Mouse (Mus musculus) heart, postnatal 0 days (tissue): Measurements from ENCODE around the gene Adam8. TPM values are rescaled to one million over a fixed set of nuclear protein-coding genes. Genes with fewer than 3 reads are reported as not detected.
A peak's percentile ranks its signal among the peaks of the same experiment; 100 is the strongest.

Experiments
- ATAC-seq: fragments of 200-750 bp; cut with Nextera tagmentation; 2 replicates; pipeline ENCODE4 v1.8.0; 2017; ENCODE audit warnings: low read depth, moderate number of reproducible peaks, moderate library complexity; ENCODE audit not compliant: insufficient read depth
- DNase-seq: peaks from one replicate; pipeline ENCODE4 v3.0.0-alpha.2; 2016; ENCODE audit warnings: low spot score
- H3K27ac ChIP-seq: fragments of 300-500 bp; sonication (generic); 2 replicates; pipeline ENCODE4 v1.5.1; 2014; ENCODE audit warnings: low read depth, mild to moderate bottlenecking
- H3K27me3 ChIP-seq: fragments of 300-500 bp; sonication (generic); 2 replicates; pipeline ENCODE4 v1.6.1; 2014; ENCODE audit warnings: low read length, mixed read lengths; ENCODE audit not compliant: control insufficient read depth, insufficient read depth
- H3K36me3 ChIP-seq: fragments of 300-500 bp; sonication (generic); replicated peaks from 2 replicates; pipeline ENCODE4 v1.6.1; 2014; ENCODE audit warnings: low read length, mixed read lengths; ENCODE audit not compliant: control insufficient read depth, insufficient read depth
- H3K4me1 ChIP-seq: fragments of 300-500 bp; sonication (generic); 2 replicates; pipeline ENCODE4 v1.6.1; 2014; ENCODE audit warnings: antibody characterized with exemption; ENCODE audit not compliant: control insufficient read depth, insufficient read depth
- H3K4me2 ChIP-seq: fragments of 300-500 bp; sonication (generic); 2 replicates; pipeline ENCODE4 v1.6.1; 2014; ENCODE audit warnings: low read depth, mild to moderate bottlenecking, low read length, moderate library complexity
- H3K4me3 ChIP-seq: fragments of 300-500 bp; sonication (generic); 2 replicates; pipeline ENCODE4 v1.5.1; 2014; ENCODE audit warnings: low read depth, low read length
- H3K9ac ChIP-seq: fragments of 300-500 bp; sonication (generic); replicated peaks from 2 replicates; pipeline ENCODE4 v1.6.1; 2014; ENCODE audit warnings: low read depth, low read length, mixed read lengths
- H3K9me3 ChIP-seq: fragments of 300-500 bp; sonication (generic); replicated peaks from 2 replicates; pipeline ENCODE4 v1.6.1; 2016; ENCODE audit warnings: low read length; ENCODE audit not compliant: control insufficient read depth
- CTCF ChIP-seq: IDR thresholded peaks from 2 replicates; pipeline ENCODE4 v1.5.1; 2016; ENCODE audit warnings: antibody characterized with exemption, control low read depth, low read depth
- EP300 ChIP-seq: IDR thresholded peaks from 2 replicates; pipeline ENCODE4 v1.6.1; 2016; ENCODE audit warnings: antibody characterized with exemption, low read depth
- WGBS: fragments of 180-500 bp; shearing (Covaris S2); extraction: QIAGEN DNeasy Blood & Tissue Kit; methylation state at CpG from one replicate; pipeline ENCODE4 v1.1.7; 2014; 5-methylcytosine and 5-hydroxymethylcytosine counted together
- polyA plus RNA-seq: library from polyadenylated mRNA; unstranded; fragments of >200 nt; fragmentation: Nextera tagmentation; extraction: Ambion mirVana; gene quantifications from 2 replicates; pipeline ENCODE4 v1.2.1, GENCODE M21; 2015
- total RNA-seq: library from RNA; depleted of rRNA; stranded (reverse); fragments of >200 nt; gene quantifications from 2 replicates; pipeline ENCODE4 v1.2.3, GENCODE M21; 2014; ENCODE audit warnings: low replicate concordance; rRNA removed

The Adam8 gene
- total RNA-seq (5.4 and 83.4 TPM in 2 replicates), polyA plus RNA-seq (0.31 and 1.2 TPM in 2 replicates)

- no peak within 1 kb of the TSS for H3K4me2 ChIP-seq
- no peak for DNase-seq
- H3K4me3 ChIP-seq, result no peak within 1 kb of the TSS
- no peaks in the 10 kb centered on the region for H3K27me3 ChIP-seq
- ATAC-seq, result no peak
- H3K27ac ChIP-seq, result no peak within 1 kb of the TSS
- peaks cover 25% of the 10 kb centered on the region for H3K36me3 ChIP-seq
- no peak within 1 kb of the TSS for H3K9ac ChIP-seq
- H3K4me1 ChIP-seq, result no peaks in the 10 kb centered on the region
- H3K9me3 ChIP-seq, result no peaks in the 10 kb centered on the region
- no peak for TF ChIP-seq CTCF
- TF ChIP-seq EP300, result no peak
- WGBS, result 25% methylated on average over 7 of the region's 7 CpGs
Observed at GRCm38 (mm10) chr7:139992406-139992805, at the start of gene Adam8. Gene Adam8 (minus strand): TSS chr7:139992562.

GRCm38 (mm10) chr7:140037171-140037555 is 44.8 kb upstream of the Adam8 start:
- Histone ChIP-seq H3K4me2 (peak overlapping the region; percentile 91), H3K36me3 (peaks cover 36% of the 10 kb centered on the region), H3K27ac (no peak overlapping the region), H3K9ac (no peak overlapping the region), H3K4me1 (peaks cover 11% of the 10 kb centered on the region; the same call in 1 of the 2 replicates), H3K9me3 (no peaks in the 10 kb centered on the region), H3K4me3 (peak overlapping the region; percentile 87; the same call in 1 of the 2 replicates), H3K27me3 (no peaks in the 10 kb centered on the region)
- 52% methylated on average over 3 of the region's 3 CpGs for WGBS
- TF ChIP-seq EP300 (no peak), CTCF (no peak)
- DNase-seq, result no peak
- no peak for ATAC-seq

- H3K4me2 ChIP-seq, result peak within 1 kb of the TSS; percentile 91
- TF ChIP-seq CTCF, result no peak
- WGBS, result 2% methylated on average over 68 of the region's 69 CpGs
- H3K27me3 ChIP-seq, result no peaks in the 10 kb centered on the region
- H3K9ac ChIP-seq, result peak within 1 kb of the TSS; percentile 84
- H3K27ac ChIP-seq, result peak within 1 kb of the TSS; percentile 87
- H3K4me1 ChIP-seq, result peaks cover 11% of the 10 kb centered on the region; the same call in 1 of the 2 replicates
- DNase-seq (peak; percentile 95), ATAC-seq (peak; percentile 98)
- no peaks in the 10 kb centered on the region for H3K9me3 ChIP-seq
- peaks cover 42% of the 10 kb centered on the region for H3K36me3 ChIP-seq
- H3K4me3 ChIP-seq, result peak within 1 kb of the TSS; percentile 87
Observed at GRCm38 (mm10) chr7:140036281-140037170, 44.2 kb upstream of the Adam8 start, which contains the start of the genes Zfp511 and Tubgcp2. Gene Zfp511 (plus strand): TSS chr7:140036391. Gene Tubgcp2 (minus strand): TSS chr7:140036669.

- peaks cover 11% of the 10 kb centered on the region; the same call in 1 of the 2 replicates for H3K4me1 ChIP-seq
- WGBS, result 12% methylated on average over 7 of the region's 7 CpGs
- no peaks in the 10 kb centered on the region for H3K9me3 ChIP-seq
- no peaks in the 10 kb centered on the region for H3K27me3 ChIP-seq
- ATAC-seq, result no peak
- peak overlapping the region; percentile 87 for H3K27ac ChIP-seq
- TF ChIP-seq CTCF (no peak), EP300 (no peak)
- H3K9ac ChIP-seq, result peak overlapping the region; percentile 84
- H3K4me2 ChIP-seq, result peak overlapping the region; percentile 91
- DNase-seq, result no peak
- H3K4me3 ChIP-seq, result peak overlapping the region; percentile 87
- peaks cover 46% of the 10 kb centered on the region for H3K36me3 ChIP-seq
Observed at GRCm38 (mm10) chr7:140035456-140035855, 43.1 kb upstream of the Adam8 start.

GRCm38 (mm10) chr7:140033386-140033785 is 41.0 kb upstream of the Adam8 start:
- peaks cover 11% of the 10 kb centered on the region; the same call in 1 of the 2 replicates for H3K4me1 ChIP-seq
- DNase-seq (no peak), ATAC-seq (no peak)
- H3K4me2 ChIP-seq, result no peak overlapping the region
- TF ChIP-seq CTCF (no peak), EP300 (no peak)
- H3K9ac ChIP-seq, result no peak overlapping the region
- H3K36me3 ChIP-seq, result peaks cover 57% of the 10 kb centered on the region
- H3K4me3 ChIP-seq, result no peak overlapping the region
- H3K27me3 ChIP-seq, result no peaks in the 10 kb centered on the region
- no peak overlapping the region for H3K27ac ChIP-seq
- H3K9me3 ChIP-seq, result no peaks in the 10 kb centered on the region
- WGBS, result 87% methylated on average over 9 of the region's 9 CpGs
